Mouse (Mus musculus) heart, postnatal 0 days (tissue): ENCODE measurements around the gene Catsper1. TPM values are rescaled to one million over a fixed set of nuclear protein-coding genes. Genes with fewer than 3 reads are reported as not detected.
"Not testable (repeated sequence)": the region's sequence is repeated elsewhere in the genome, so short reads cannot be mapped to it uniquely, and the experiment has no call there.

Experiments used
- ATAC-seq: fragments of 200-750 bp; cut with Nextera tagmentation; 2 replicates; pipeline ENCODE4 v1.8.0; 2017; ENCODE audit warnings: low read depth, moderate number of reproducible peaks, moderate library complexity; ENCODE audit not compliant: insufficient read depth
- DNase-seq: peaks from one replicate; pipeline ENCODE4 v3.0.0-alpha.2; 2016; ENCODE audit warnings: low spot score
- H3K27ac ChIP-seq: fragments of 300-500 bp; sonication (generic); 2 replicates; pipeline ENCODE4 v1.5.1; 2014; ENCODE audit warnings: low read depth, mild to moderate bottlenecking
- H3K27me3 ChIP-seq: fragments of 300-500 bp; sonication (generic); 2 replicates; pipeline ENCODE4 v1.6.1; 2014; ENCODE audit warnings: low read length, mixed read lengths; ENCODE audit not compliant: control insufficient read depth, insufficient read depth
- H3K36me3 ChIP-seq: fragments of 300-500 bp; sonication (generic); replicated peaks from 2 replicates; pipeline ENCODE4 v1.6.1; 2014; ENCODE audit warnings: low read length, mixed read lengths; ENCODE audit not compliant: control insufficient read depth, insufficient read depth
- H3K4me1 ChIP-seq: fragments of 300-500 bp; sonication (generic); 2 replicates; pipeline ENCODE4 v1.6.1; 2014; ENCODE audit warnings: antibody characterized with exemption; ENCODE audit not compliant: control insufficient read depth, insufficient read depth
- H3K4me2 ChIP-seq: fragments of 300-500 bp; sonication (generic); 2 replicates; pipeline ENCODE4 v1.6.1; 2014; ENCODE audit warnings: low read depth, mild to moderate bottlenecking, low read length, moderate library complexity
- H3K4me3 ChIP-seq: fragments of 300-500 bp; sonication (generic); 2 replicates; pipeline ENCODE4 v1.5.1; 2014; ENCODE audit warnings: low read depth, low read length
- H3K9ac ChIP-seq: fragments of 300-500 bp; sonication (generic); replicated peaks from 2 replicates; pipeline ENCODE4 v1.6.1; 2014; ENCODE audit warnings: low read depth, low read length, mixed read lengths
- H3K9me3 ChIP-seq: fragments of 300-500 bp; sonication (generic); replicated peaks from 2 replicates; pipeline ENCODE4 v1.6.1; 2016; ENCODE audit warnings: low read length; ENCODE audit not compliant: control insufficient read depth
- CTCF ChIP-seq: IDR thresholded peaks from 2 replicates; pipeline ENCODE4 v1.5.1; 2016; ENCODE audit warnings: antibody characterized with exemption, control low read depth, low read depth
- EP300 ChIP-seq: IDR thresholded peaks from 2 replicates; pipeline ENCODE4 v1.6.1; 2016; ENCODE audit warnings: antibody characterized with exemption, low read depth
- WGBS: fragments of 180-500 bp; shearing (Covaris S2); extraction: QIAGEN DNeasy Blood & Tissue Kit; methylation state at CpG from one replicate; pipeline ENCODE4 v1.1.7; 2014; 5-methylcytosine and 5-hydroxymethylcytosine counted together
- polyA plus RNA-seq: library from polyadenylated mRNA; unstranded; fragments of >200 nt; fragmentation: Nextera tagmentation; extraction: Ambion mirVana; gene quantifications from 2 replicates; pipeline ENCODE4 v1.2.1, GENCODE M21; 2015
- total RNA-seq: library from RNA; depleted of rRNA; stranded (reverse); fragments of >200 nt; gene quantifications from 2 replicates; pipeline ENCODE4 v1.2.3, GENCODE M21; 2014; ENCODE audit warnings: low replicate concordance

The Catsper1 gene
- total and polyA plus RNA-seq, 2 experiments from 2014 or later: not detected

DNA sequence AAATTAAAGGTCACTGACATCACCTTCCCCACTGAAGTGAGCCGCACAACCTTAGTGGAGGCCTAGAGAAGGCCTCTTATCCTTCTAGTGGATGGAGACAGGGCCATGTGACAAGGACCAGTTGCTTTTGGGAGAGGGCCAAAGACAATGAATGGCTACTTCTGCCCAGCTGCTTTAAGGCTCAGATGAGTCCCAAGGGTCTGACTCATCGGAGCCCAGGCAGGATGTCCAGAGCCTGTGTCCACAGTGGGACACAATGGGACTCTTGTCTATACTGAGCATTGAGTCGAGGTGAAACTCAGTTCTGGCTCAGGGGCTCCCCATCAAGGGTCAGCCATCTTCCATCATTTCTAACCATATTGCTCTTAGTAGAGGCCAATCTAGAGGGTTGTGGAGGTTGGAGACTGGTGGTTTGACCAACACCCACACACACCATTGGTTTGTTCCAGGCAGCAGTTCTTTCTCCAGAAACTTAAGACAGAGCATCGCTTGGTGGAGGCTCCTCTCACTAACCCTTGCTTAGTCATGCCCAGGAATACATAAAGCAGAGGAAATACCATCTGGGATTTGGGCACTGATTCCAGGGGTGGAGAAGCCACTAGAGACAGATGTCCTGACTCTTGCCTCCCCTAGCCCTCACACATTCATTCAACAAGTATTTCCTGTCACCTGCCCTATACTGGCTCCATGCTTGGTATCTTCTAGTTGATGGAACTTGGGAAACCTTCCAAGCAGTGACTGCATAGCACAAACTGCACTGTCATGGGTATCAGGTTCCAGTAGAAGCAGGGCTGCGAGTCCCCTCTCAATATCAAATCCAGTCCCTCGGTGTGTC is 10.0 kb downstream of the Catsper1 start:
- Histone ChIP-seq H3K4me1 (no peaks in the 10 kb centered on the region), H3K27ac (peak overlapping the region; percentile 62), H3K9me3 (no peaks in the 10 kb centered on the region), H3K36me3 (no peaks in the 10 kb centered on the region), H3K27me3 (no peaks in the 10 kb centered on the region), H3K4me3 (no peak overlapping the region), H3K9ac (no peak overlapping the region), H3K4me2 (no peak overlapping the region)
- DNase-seq: peak; percentile 76
- peak; percentile 86 for ATAC-seq
- WGBS: 49% methylated on average over 6 of the region's 6 CpGs
- TF ChIP-seq EP300 (no peak), CTCF (no peak)

DNA sequence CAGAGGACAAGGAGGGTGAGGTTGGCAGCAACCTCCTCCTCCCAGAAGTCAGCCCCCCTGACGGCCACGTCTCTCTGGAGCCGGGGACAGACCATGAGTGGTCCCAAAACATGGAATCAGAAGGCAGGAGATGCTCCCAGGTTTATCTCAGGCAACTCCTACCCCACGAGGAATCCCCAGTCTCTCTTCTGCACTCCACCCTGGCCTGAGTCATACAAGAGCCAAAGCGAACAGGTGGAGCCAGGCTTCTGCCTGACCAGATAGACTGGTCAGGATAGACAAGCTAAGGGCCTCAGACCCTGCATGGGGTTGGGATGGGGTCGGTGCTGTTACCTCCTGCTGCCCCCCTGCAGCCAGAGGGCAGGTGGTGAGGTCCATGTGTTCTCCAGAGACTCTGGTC is 12.5 kb downstream of the Catsper1 start:
- ATAC-seq: no peak
- WGBS: 60% methylated on average over 6 of the region's 6 CpGs
- Histone ChIP-seq H3K9me3 (no peaks in the 10 kb centered on the region), H3K4me1 (no peaks in the 10 kb centered on the region), H3K36me3 (no peaks in the 10 kb centered on the region), H3K4me3 (no peak overlapping the region), H3K4me2 (no peak overlapping the region), H3K9ac (no peak overlapping the region), H3K27me3 (no peaks in the 10 kb centered on the region), H3K27ac (no peak overlapping the region)
- TF ChIP-seq CTCF (no peak), EP300 (no peak)
- no peak for DNase-seq

DNA sequence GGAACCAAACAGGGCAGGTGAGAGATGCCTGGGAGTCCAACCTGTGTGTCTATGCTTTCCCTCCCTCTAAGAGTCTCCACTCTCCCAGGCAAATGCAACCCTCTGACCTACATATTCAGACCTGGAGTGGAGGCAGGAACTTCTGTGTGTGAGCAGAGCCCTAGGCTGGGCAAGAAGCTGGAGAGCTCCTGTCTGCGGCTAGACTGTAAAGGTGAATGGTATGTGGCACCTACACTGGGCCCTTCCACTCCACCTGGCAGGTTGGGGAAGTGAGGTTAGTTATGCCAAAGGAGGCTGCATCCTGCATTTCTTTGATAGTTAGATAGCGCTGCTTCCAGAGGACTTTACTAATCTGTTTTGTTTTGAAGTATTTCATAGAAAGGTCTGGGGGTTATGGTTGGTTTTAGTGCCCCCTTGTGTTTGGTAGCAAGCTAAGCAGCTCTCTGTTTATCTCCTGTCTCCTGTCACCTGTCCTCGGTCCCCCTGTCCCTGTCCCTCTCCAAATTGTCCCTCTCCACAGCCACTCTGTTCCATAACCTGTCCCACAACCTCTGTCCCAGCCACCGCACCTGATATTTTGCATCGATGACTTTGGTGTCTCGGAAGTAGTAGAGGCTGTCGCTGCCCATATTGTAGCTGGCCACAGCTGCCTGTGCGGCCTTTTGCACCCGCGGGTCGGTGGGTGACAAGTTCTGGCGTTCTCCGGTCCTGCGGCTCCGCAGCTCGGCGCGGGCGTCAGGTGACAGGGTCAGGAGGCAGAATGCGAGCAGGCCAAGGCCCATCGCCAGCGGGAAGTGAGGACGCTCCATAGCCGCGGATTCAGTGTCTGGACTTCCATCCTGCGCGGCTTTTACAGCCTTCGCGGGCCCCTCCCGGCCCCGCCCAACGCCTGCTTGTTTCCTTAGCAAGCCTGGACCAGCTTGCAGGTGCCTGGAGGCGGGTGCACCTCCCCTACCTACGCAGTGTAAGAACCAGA is 13.3 kb downstream of the Catsper1 start:
- no peaks in the 10 kb centered on the region for H3K9me3 ChIP-seq
- H3K9ac ChIP-seq: peak overlapping the region; percentile 50; the same call in 1 of the 2 replicates
- peak overlapping the region; percentile 78 for H3K4me2 ChIP-seq
- peak; percentile 54 for DNase-seq
- peak overlapping the region; percentile 41 for H3K4me3 ChIP-seq
- 4% methylated on average over 34 of the region's 34 CpGs for WGBS
- no peaks in the 10 kb centered on the region for H3K36me3 ChIP-seq
- no peak for TF ChIP-seq EP300
- peak; percentile 54 for TF ChIP-seq CTCF
- H3K27ac ChIP-seq: no peak overlapping the region
- H3K4me1 ChIP-seq: no peaks in the 10 kb centered on the region
- peak; percentile 44; the same call in 1 of the 2 replicates for ATAC-seq
- no peaks in the 10 kb centered on the region for H3K27me3 ChIP-seq

DNA sequence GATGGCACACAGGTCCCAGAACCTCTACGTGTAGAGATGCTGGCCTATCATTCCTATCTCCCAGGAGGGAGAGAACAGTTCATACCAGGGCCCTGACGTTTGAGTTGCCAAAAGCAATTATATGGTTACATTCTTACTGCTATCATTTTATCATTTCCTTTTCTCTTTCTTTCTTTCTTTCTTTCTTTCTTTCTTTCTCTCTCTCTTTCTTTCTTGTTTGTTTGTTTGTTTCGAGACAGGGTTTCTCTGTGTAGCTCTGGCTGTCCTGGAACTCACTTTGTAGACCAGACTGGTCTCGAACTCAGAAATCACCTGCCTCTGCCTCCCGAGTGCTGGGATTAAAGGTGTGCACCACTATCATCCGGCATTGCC is 13.9 kb downstream of the Catsper1 start, which contains the start of gene Cst6:
Gene Cst6 (minus strand): TSS at position 73 of the 372 bp plus-strand sequence.
- DNase-seq, H3K36me3 ChIP-seq, H3K9me3 ChIP-seq, H3K27ac ChIP-seq, ATAC-seq, H3K4me1 ChIP-seq, H3K27me3 ChIP-seq: not testable (repeated sequence)
- Histone ChIP-seq H3K4me2 (peak within 1 kb of the TSS; percentile 78), H3K4me3 (peak within 1 kb of the TSS; percentile 41), H3K9ac (peak within 1 kb of the TSS; percentile 50; the same call in 1 of the 2 replicates)
- WGBS: 68% methylated on average over 6 of the region's 6 CpGs

DNA sequence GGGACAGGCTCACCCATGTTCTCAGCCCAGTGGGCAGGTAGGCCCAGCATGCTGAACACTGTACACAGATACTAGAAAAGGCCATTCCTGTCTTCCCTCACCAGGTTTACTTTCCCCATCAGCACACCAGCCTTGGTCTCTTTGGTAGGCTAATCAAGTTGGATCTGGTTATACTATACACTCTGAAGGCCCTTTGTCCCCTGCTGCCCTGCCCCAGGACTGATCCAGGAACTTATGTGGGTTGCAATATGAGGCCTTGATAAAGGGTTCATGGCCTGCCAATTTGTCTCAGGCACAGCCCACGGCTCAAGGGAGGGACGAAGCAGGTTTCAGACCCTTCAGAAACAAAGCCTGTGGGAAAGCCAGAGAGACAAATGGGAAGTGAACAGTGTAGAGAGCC is 18.1 kb downstream of the Catsper1 start:
- Histone ChIP-seq H3K4me2 (no peak overlapping the region), H3K4me1 (no peaks in the 10 kb centered on the region), H3K9ac (no peak overlapping the region), H3K4me3 (no peak overlapping the region), H3K9me3 (no peaks in the 10 kb centered on the region), H3K36me3 (no peaks in the 10 kb centered on the region), H3K27ac (no peak overlapping the region), H3K27me3 (no peaks in the 10 kb centered on the region)
- DNase-seq (no peak), ATAC-seq (no peak)
- no peak for TF ChIP-seq EP300
- 67% methylated on average over 2 of the region's 2 CpGs for WGBS
